8 mouse cellular contexts compared by ENCODE assay signal in genomic region chr16:44724847-44725246, GRCm38 (mm10). TPM values are rescaled to one million over a fixed set of nuclear protein-coding genes. Genes with fewer than 3 reads are reported as not detected.
DNase-seq lines count a peak whose midpoint lies in the region; ATAC-seq and TF ChIP-seq lines count a peak whose summit lies in the region.

No protein-coding gene starts in this region.

- no peak for TF ChIP-seq EP300 in ES-Bruce4 (IDR thresholded peaks at IDR 0.05; ENCODE audit: insufficient read depth, low read depth, low read length)

- peak overlapping the region; percentile 84 for H3K4me3 ChIP-seq in heart, embryonic 13.5 days
- H3K4me3 ChIP-seq in ES-Bruce4 (ENCODE audit: low read depth, low read length), result peak overlapping the region; percentile 100
- peak overlapping the region; percentile 81 for H3K4me3 ChIP-seq in hindbrain, embryonic 12.5 days
- H3K4me3 ChIP-seq in liver, embryonic 15.5 days (replicated peaks), result peak overlapping the region; percentile 97

- no peak; the same call in 1 of the 2 replicates for ATAC-seq in heart, embryonic 13.5 days (ENCODE audit: extremely low read depth, insufficient number of reproducible peaks, low FRiP score, low TSS enrichment)
- peak; percentile 38 for ATAC-seq in hindbrain, embryonic 12.5 days (ENCODE audit: low FRiP score)
- ATAC-seq in liver, embryonic 15.5 days (ENCODE audit: insufficient read depth), result no peak
- ATAC-seq in megakaryocyte progenitor cell, adult 5-6 weeks (replicated peaks; ENCODE audit: poor library complexity), result no peak

- TF ChIP-seq POLR2A in ES-Bruce4 (IDR thresholded peaks at IDR 0.05; ENCODE audit: insufficient read depth, low read length), result no peak

- no peaks in the 10 kb centered on the region for H3K9me3 ChIP-seq in heart, embryonic 13.5 days
- H3K9me3 ChIP-seq in ES-Bruce4 (replicated peaks; ENCODE audit: control insufficient read depth, insufficient read depth, low read length, poor library complexity, severe bottlenecking), result no peaks in the 10 kb centered on the region
- H3K9me3 ChIP-seq in hindbrain, embryonic 12.5 days (replicated peaks), result no peaks in the 10 kb centered on the region
- no peaks in the 10 kb centered on the region for H3K9me3 ChIP-seq in liver, embryonic 15.5 days (replicated peaks)

- DNase-seq in heart, adult 9 months (ENCODE audit: low spot score in 2 of 2), result no peak
- DNase-seq in c-Kit-positive CD71-positive TER-119-positive erythroid progenitor cells, embryonic 14.5 days (ENCODE audit: low spot score), result peak; percentile 18
- peak; percentile 47 for DNase-seq in right cerebral cortex, postnatal 4 days

- H3K27ac ChIP-seq in heart, embryonic 13.5 days (replicated peaks), result peak overlapping the region; percentile 94
- H3K27ac ChIP-seq in ES-Bruce4 (ENCODE audit: insufficient read depth, low read length), result peak overlapping the region; percentile 88
- peak overlapping the region; percentile 91 for H3K27ac ChIP-seq in hindbrain, embryonic 12.5 days
- peak overlapping the region; percentile 88 for H3K27ac ChIP-seq in liver, embryonic 15.5 days (replicated peaks)

- H3K36me3 ChIP-seq in heart, embryonic 13.5 days, result peaks cover 34% of the 10 kb centered on the region
- peaks cover 36% of the 10 kb centered on the region for H3K36me3 ChIP-seq in ES-Bruce4 (ENCODE audit: control insufficient read depth, insufficient read depth, low read length, poor library complexity, severe bottlenecking)
- H3K36me3 ChIP-seq in hindbrain, embryonic 12.5 days, result peaks cover 14% of the 10 kb centered on the region; the same call in 1 of the 2 replicates
- H3K36me3 ChIP-seq in liver, embryonic 15.5 days (replicated peaks), result peaks cover 15% of the 10 kb centered on the region

- H3K4me1 ChIP-seq in heart, embryonic 13.5 days, result peaks cover 32% of the 10 kb centered on the region
- H3K4me1 ChIP-seq in ES-Bruce4 (ENCODE audit: control insufficient read depth, insufficient read depth, low read length), result peaks cover 2% of the 10 kb centered on the region
- H3K4me1 ChIP-seq in hindbrain, embryonic 12.5 days, result peaks cover 15% of the 10 kb centered on the region
- peaks cover 42% of the 10 kb centered on the region for H3K4me1 ChIP-seq in liver, embryonic 15.5 days (replicated peaks)

- under 1% methylated on average over 14 of the region's 14 CpGs for WGBS in heart, embryonic 13.5 days
- WGBS in hindbrain, embryonic 12.5 days, result under 1% methylated on average over 14 of the region's 14 CpGs
- under 1% methylated on average over 14 of the region's 14 CpGs for WGBS in liver, embryonic 15.5 days (ENCODE audit: insufficient replicate concordance)

- no peaks in the 10 kb centered on the region for H3K27me3 ChIP-seq in heart, embryonic 13.5 days (replicated peaks)
- no peaks in the 10 kb centered on the region for H3K27me3 ChIP-seq in ES-Bruce4 (ENCODE audit: control insufficient read depth, insufficient read depth, low read length, poor library complexity, severe bottlenecking)
- no peaks in the 10 kb centered on the region for H3K27me3 ChIP-seq in hindbrain, embryonic 12.5 days
- no peaks in the 10 kb centered on the region for H3K27me3 ChIP-seq in liver, embryonic 15.5 days

- H3K9ac ChIP-seq in heart, embryonic 13.5 days, result peak overlapping the region; percentile 94
- H3K9ac ChIP-seq in ES-Bruce4 (ENCODE audit: low read depth, poor library complexity, severe bottlenecking), result peak overlapping the region; percentile 98
- peak overlapping the region; percentile 84 for H3K9ac ChIP-seq in hindbrain, embryonic 12.5 days
- peak overlapping the region; percentile 83 for H3K9ac ChIP-seq in liver, embryonic 15.5 days

- TF ChIP-seq CTCF in ES-Bruce4 (IDR thresholded peaks at IDR 0.05; ENCODE audit: low read depth, low read length), result no peak

- peak overlapping the region; percentile 90 for H3K4me2 ChIP-seq in heart, embryonic 13.5 days
- H3K4me2 ChIP-seq in hindbrain, embryonic 12.5 days (replicated peaks), result peak overlapping the region; percentile 75
- H3K4me2 ChIP-seq in liver, embryonic 15.5 days, result peak overlapping the region; percentile 90

RNA-seq across cellular contexts. Expression of gene Nepro, which starts 0.7 kb away (rescaled TPM):
- 5.7 and 5.9 TPM in 2 replicates for polyA plus RNA-seq in heart, embryonic 13.5 days (2015; fragmentation: Nextera tagmentation; extraction: Ambion mirVana)
- 28.6 and 32.1 TPM in 2 replicates for polyA plus RNA-seq in ES-Bruce4 (2011; ENCODE audit: insufficient read depth, insufficient read length, low read depth, missing spikeins)
- polyA plus RNA-seq in hindbrain, embryonic 12.5 days (2016; fragmentation: Nextera tagmentation; extraction: Ambion mirVana), result 9.4 and 9.9 TPM in 2 replicates
- 2.1 TPM in 2 replicates for polyA plus RNA-seq in liver, embryonic 15.5 days (2015; fragmentation: Nextera tagmentation; extraction: Ambion mirVana)
- total RNA-seq in megakaryocyte progenitor cell, adult 5-6 weeks (2015), result 18.6 and 20.5 TPM in 2 replicates
- total RNA-seq in megakaryocyte progenitor cell, adult 5-6 weeks (2017), result 19.4 and 26.3 TPM in 2 replicates

RNA-seq across cellular contexts. Expression of gene Gtpbp8, which starts 21.3 kb away (rescaled TPM):
- 18.3 and 19.3 TPM in 2 replicates for polyA plus RNA-seq in heart, embryonic 13.5 days (2015; fragmentation: Nextera tagmentation; extraction: Ambion mirVana)
- 15.3 and 17.3 TPM in 2 replicates for polyA plus RNA-seq in ES-Bruce4 (2011; ENCODE audit: insufficient read depth, insufficient read length, low read depth, missing spikeins)
- 34.3 and 37.9 TPM in 2 replicates for polyA plus RNA-seq in hindbrain, embryonic 12.5 days (2016; fragmentation: Nextera tagmentation; extraction: Ambion mirVana)
- 13.3 and 15.4 TPM in 2 replicates for polyA plus RNA-seq in liver, embryonic 15.5 days (2015; fragmentation: Nextera tagmentation; extraction: Ambion mirVana)
- total RNA-seq in megakaryocyte progenitor cell, adult 5-6 weeks (2015), result 12.6 and 16.1 TPM in 2 replicates
- total RNA-seq in megakaryocyte progenitor cell, adult 5-6 weeks (2017), result 14.5 and 15.2 TPM in 2 replicates

RNA-seq across cellular contexts. Expression of gene Cd200r1, which starts 40.7 kb away (rescaled TPM):
- 1.2 and 1.7 TPM in 2 replicates for polyA plus RNA-seq in heart, embryonic 13.5 days (2015; fragmentation: Nextera tagmentation; extraction: Ambion mirVana)
- polyA plus RNA-seq in ES-Bruce4 (2011; ENCODE audit: insufficient read depth, insufficient read length, low read depth, missing spikeins), result not detected in 2 replicates
- polyA plus RNA-seq in hindbrain, embryonic 12.5 days (2016; fragmentation: Nextera tagmentation; extraction: Ambion mirVana), result 0.52 and 0.96 TPM in 2 replicates
- 3.5 and 3.8 TPM in 2 replicates for polyA plus RNA-seq in liver, embryonic 15.5 days (2015; fragmentation: Nextera tagmentation; extraction: Ambion mirVana)
- total RNA-seq in megakaryocyte progenitor cell, adult 5-6 weeks (2015), result 8.0 and 11.0 TPM in 2 replicates
- 3.7 and 5.6 TPM in 2 replicates for total RNA-seq in megakaryocyte progenitor cell, adult 5-6 weeks (2017)

Comparison
In these comparisons a context has a peak if more than half of its experiments do, and no peak if none do; other contexts are left out.
1. DNase-seq: peak in c-Kit-positive CD71-positive TER-119-positive erythroid progenitor cells, embryonic 14.5 days (single experiment) and right cerebral cortex, postnatal 4 days (single experiment); none in heart, adult 9 months (0 of 2).
2. Peak in every context shown above with its lines, with median percentiles within 50 percentile points of each other: H3K27ac ChIP-seq, H3K4me2 ChIP-seq, H3K4me3 ChIP-seq and H3K9ac ChIP-seq.